Mouse (Mus musculus): Measurements from ENCODE around the gene Git1. TPM values are rescaled to one million over a fixed set of nuclear protein-coding genes. Genes with fewer than 3 reads are reported as not detected.
A peak's percentile ranks its signal among the peaks of the same experiment; 100 is the strongest.

The Git1 gene
- 9.1 and 10.8 TPM in 2 replicates for polyA plus RNA-seq (2015; fragmentation: Nextera tagmentation; extraction: Ambion mirVana)

GRCm38 (mm10) chr11:77493512-77494343 is at the start of gene Git1:
TSS of gene Git1 (plus strand) at chr11:77493562.
- H3K4me2 ChIP-seq = peak within 1 kb of the TSS; percentile 92
- peak within 1 kb of the TSS; percentile 92 for H3K4me3 ChIP-seq
- no peaks in the 10 kb centered on the region for H3K9me3 ChIP-seq
- H3K36me3 ChIP-seq = no peaks in the 10 kb centered on the region
- H3K9ac ChIP-seq = peak within 1 kb of the TSS; percentile 89
- no peak for ATAC-seq (ENCODE audit: insufficient number of reproducible peaks, low FRiP score, low TSS enrichment, low read depth)
- peaks cover 84% of the 10 kb centered on the region for H3K4me1 ChIP-seq
- H3K27ac ChIP-seq = peak within 1 kb of the TSS; percentile 93
- no peaks in the 10 kb centered on the region for H3K27me3 ChIP-seq
- 1% methylated on average over 64 of the region's 74 CpGs for WGBS

- Histone ChIP-seq H3K4me3 (no peak overlapping the region), H3K27me3 (no peaks in the 10 kb centered on the region), H3K4me1 (no peaks in the 10 kb centered on the region), H3K9ac (no peak overlapping the region), H3K9me3 (no peaks in the 10 kb centered on the region), H3K36me3 (peaks cover 13% of the 10 kb centered on the region), H3K27ac (no peak overlapping the region), H3K4me2 (no peak overlapping the region)
- no peak for ATAC-seq (ENCODE audit: insufficient number of reproducible peaks, low FRiP score, low TSS enrichment, low read depth)
- 71% methylated on average over 2 of the region's 2 CpGs for WGBS
Measured at GRCm38 (mm10) chr11:77444939-77445338, 48.4 kb upstream of the Git1 start.

GRCm38 (mm10) chr11:77446628-77447041 is 46.7 kb upstream of the Git1 start:
- ATAC-seq (ENCODE audit: insufficient number of reproducible peaks, low FRiP score, low TSS enrichment, low read depth) = peak; percentile 69; the same call in 1 of the 2 replicates
- Histone ChIP-seq H3K36me3 (peaks cover 14% of the 10 kb centered on the region), H3K4me2 (no peak overlapping the region), H3K4me1 (no peaks in the 10 kb centered on the region), H3K9me3 (no peaks in the 10 kb centered on the region), H3K27me3 (no peaks in the 10 kb centered on the region), H3K27ac (no peak overlapping the region), H3K9ac (no peak overlapping the region), H3K4me3 (no peak overlapping the region)
- 41% methylated on average over 6 of the region's 6 CpGs for WGBS

GRCm38 (mm10) chr11:77449224-77449623 is 44.1 kb upstream of the Git1 start:
- H3K36me3 ChIP-seq = peaks cover 23% of the 10 kb centered on the region
- no peaks in the 10 kb centered on the region for H3K9me3 ChIP-seq
- H3K4me3 ChIP-seq = no peak overlapping the region
- WGBS = 88% methylated on average over 7 of the region's 7 CpGs
- no peak overlapping the region for H3K9ac ChIP-seq
- H3K27ac ChIP-seq = no peak overlapping the region
- no peaks in the 10 kb centered on the region for H3K27me3 ChIP-seq
- no peak for ATAC-seq (ENCODE audit: insufficient number of reproducible peaks, low FRiP score, low TSS enrichment, low read depth)
- H3K4me1 ChIP-seq = no peaks in the 10 kb centered on the region
- no peak overlapping the region for H3K4me2 ChIP-seq

- Histone ChIP-seq H3K4me3 (no peak overlapping the region), H3K4me2 (no peak overlapping the region), H3K9me3 (no peaks in the 10 kb centered on the region), H3K27ac (no peak overlapping the region), H3K27me3 (no peaks in the 10 kb centered on the region), H3K4me1 (no peaks in the 10 kb centered on the region), H3K9ac (no peak overlapping the region), H3K36me3 (peaks cover 33% of the 10 kb centered on the region)
- ATAC-seq (ENCODE audit: insufficient number of reproducible peaks, low FRiP score, low TSS enrichment, low read depth) = no peak
- WGBS = 94% methylated on average over 2 of the region's 2 CpGs
Measured at GRCm38 (mm10) chr11:77451670-77452069, 41.7 kb upstream of the Git1 start.

GRCm38 (mm10) chr11:77453388-77453787 is 40.0 kb upstream of the Git1 start:
- no peaks in the 10 kb centered on the region for H3K27me3 ChIP-seq
- no peak overlapping the region for H3K27ac ChIP-seq
- no peak overlapping the region for H3K9ac ChIP-seq
- H3K9me3 ChIP-seq = no peaks in the 10 kb centered on the region
- no peaks in the 10 kb centered on the region for H3K4me1 ChIP-seq
- H3K4me2 ChIP-seq = no peak overlapping the region
- peaks cover 33% of the 10 kb centered on the region for H3K36me3 ChIP-seq
- 93% methylated on average over 2 of the region's 2 CpGs for WGBS
- H3K4me3 ChIP-seq = no peak overlapping the region
- no peak for ATAC-seq (ENCODE audit: insufficient number of reproducible peaks, low FRiP score, low TSS enrichment, low read depth)

- Histone ChIP-seq H3K4me3 (no peak overlapping the region), H3K9me3 (no peaks in the 10 kb centered on the region), H3K4me2 (no peak overlapping the region), H3K27me3 (peaks cover 7% of the 10 kb centered on the region; the same call in 1 of the 2 replicates), H3K9ac (no peak overlapping the region), H3K27ac (no peak overlapping the region), H3K36me3 (peaks cover 19% of the 10 kb centered on the region), H3K4me1 (no peaks in the 10 kb centered on the region)
- WGBS = 77% methylated on average over 9 of the region's 9 CpGs
- no peak for ATAC-seq (ENCODE audit: insufficient number of reproducible peaks, low FRiP score, low TSS enrichment, low read depth)
Measured at GRCm38 (mm10) chr11:77455770-77456510, 37.4 kb upstream of the Git1 start.

- peaks cover 19% of the 10 kb centered on the region for H3K36me3 ChIP-seq
- H3K9ac ChIP-seq = no peak overlapping the region
- H3K4me2 ChIP-seq = no peak overlapping the region
- no peaks in the 10 kb centered on the region for H3K9me3 ChIP-seq
- H3K4me1 ChIP-seq = peaks cover under 1% of the 10 kb centered on the region
- H3K4me3 ChIP-seq = no peak overlapping the region
- 67% methylated on average over 6 of the region's 6 CpGs for WGBS
- H3K27me3 ChIP-seq = peaks cover 15% of the 10 kb centered on the region
- no peak overlapping the region for H3K27ac ChIP-seq
- no peak for ATAC-seq (ENCODE audit: insufficient number of reproducible peaks, low FRiP score, low TSS enrichment, low read depth)
Measured at GRCm38 (mm10) chr11:77456866-77457265, 36.5 kb upstream of the Git1 start.

GRCm38 (mm10) chr11:77461856-77462255 is 31.5 kb upstream of the Git1 start:
- Histone ChIP-seq H3K4me2 (peak overlapping the region; percentile 99), H3K36me3 (no peaks in the 10 kb centered on the region), H3K27me3 (peaks cover 65% of the 10 kb centered on the region), H3K4me1 (peaks cover 14% of the 10 kb centered on the region), H3K27ac (no peak overlapping the region), H3K4me3 (peak overlapping the region; percentile 57), H3K9ac (peak overlapping the region; percentile 31; the same call in 1 of the 2 replicates), H3K9me3 (no peaks in the 10 kb centered on the region)
- no peak for ATAC-seq (ENCODE audit: insufficient number of reproducible peaks, low FRiP score, low TSS enrichment, low read depth)
- WGBS = 6% methylated on average over 6 of the region's 6 CpGs

GRCm38 (mm10) chr11:77462283-77463100 is 30.9 kb upstream of the Git1 start, which contains the start of gene Coro6:
TSS of gene Coro6 (plus strand) at chr11:77462411.
- peak within 1 kb of the TSS; percentile 57 for H3K4me3 ChIP-seq
- peak within 1 kb of the TSS; percentile 31; the same call in 1 of the 2 replicates for H3K9ac ChIP-seq
- peak within 1 kb of the TSS; percentile 99 for H3K4me2 ChIP-seq
- under 1% methylated on average over 71 of the region's 73 CpGs for WGBS
- no peaks in the 10 kb centered on the region for H3K9me3 ChIP-seq
- no peak within 1 kb of the TSS for H3K27ac ChIP-seq
- ATAC-seq (ENCODE audit: insufficient number of reproducible peaks, low FRiP score, low TSS enrichment, low read depth) = peak; percentile 20; the same call in 1 of the 2 replicates
- H3K27me3 ChIP-seq = peaks cover 71% of the 10 kb centered on the region
- H3K4me1 ChIP-seq = peaks cover 20% of the 10 kb centered on the region
- H3K36me3 ChIP-seq = no peaks in the 10 kb centered on the region

- Histone ChIP-seq H3K4me2 (peak overlapping the region; percentile 99), H3K27me3 (peaks cover 77% of the 10 kb centered on the region), H3K9me3 (no peaks in the 10 kb centered on the region), H3K36me3 (no peaks in the 10 kb centered on the region), H3K4me1 (peaks cover 26% of the 10 kb centered on the region), H3K9ac (no peak overlapping the region), H3K27ac (no peak overlapping the region), H3K4me3 (peak overlapping the region; percentile 57)
- ATAC-seq (ENCODE audit: insufficient number of reproducible peaks, low FRiP score, low TSS enrichment, low read depth) = no peak
- WGBS = 37% methylated on average over 8 of the region's 8 CpGs
Measured at GRCm38 (mm10) chr11:77463101-77463445, 30.3 kb upstream of the Git1 start.

All from limb, embryonic 15.5 days (tissue).